Mouse (Mus musculus) sigmoid colon, adult 10 weeks (tissue): ENCODE results near the gene Tst. TPM values are rescaled to one million over a fixed set of nuclear protein-coding genes. Genes with fewer than 3 reads are reported as not detected.

Experiments
- polyA plus RNA-seq: library from polyadenylated mRNA; stranded (reverse); fragments of 350-450 nt; fragmentation: Illumina TruSeq; extraction: RNeasy Lipid Tissue Mini Kit (QIAGEN cat#74804); gene quantifications from one replicate; pipeline ENCODE4 v1.2.3, GENCODE M21; 2014; ENCODE audit warnings: low read depth, low replicate concordance

The Tst gene
- polyA plus RNA-seq: 8.8 TPM

GRCm38 (mm10) chr15:78405517-78406211 is at the start of gene Tst:
Gene Tst (minus strand): TSS chr15:78405907.

DNA sequence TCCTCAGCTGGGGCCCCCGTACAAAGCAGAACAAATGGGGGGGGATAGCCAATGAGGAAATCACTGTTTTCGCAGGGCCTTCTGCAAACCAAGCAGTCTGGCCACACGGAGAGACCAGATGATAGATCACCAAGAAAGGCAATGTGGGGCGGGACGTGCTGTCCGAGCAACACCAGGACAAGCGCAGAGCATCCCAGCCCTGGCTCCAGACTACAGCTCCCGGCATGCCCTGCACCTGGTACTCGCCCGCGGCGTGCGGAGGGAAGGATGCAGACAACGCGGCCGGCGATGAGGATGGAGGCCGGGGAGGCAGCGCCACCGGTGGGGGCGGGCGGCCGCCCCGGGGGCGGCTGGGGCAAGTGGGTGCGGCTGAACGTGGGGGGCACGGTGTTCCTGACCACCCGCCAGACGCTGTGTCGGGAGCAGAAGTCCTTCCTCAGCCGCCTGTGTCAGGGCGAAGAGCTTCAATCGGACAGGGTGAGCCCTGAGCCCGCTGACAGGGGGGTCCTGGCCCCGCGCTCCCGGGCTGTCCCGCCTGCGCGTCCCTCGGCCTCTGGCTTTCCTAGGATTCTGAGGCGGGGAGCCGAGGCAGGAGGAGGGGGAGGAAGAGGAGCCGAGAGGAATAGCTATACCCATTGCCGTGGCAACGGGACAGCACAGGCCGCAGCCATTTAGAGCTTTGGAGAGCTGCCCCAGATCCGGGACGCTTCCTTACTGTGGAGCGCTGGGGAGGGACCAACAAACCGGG is 22.9 kb upstream of the Tst start, which contains the start of gene Kctd17:
Kctd17 (plus strand) TSS at position 174 of the 748 bp plus-strand sequence.

DNA sequence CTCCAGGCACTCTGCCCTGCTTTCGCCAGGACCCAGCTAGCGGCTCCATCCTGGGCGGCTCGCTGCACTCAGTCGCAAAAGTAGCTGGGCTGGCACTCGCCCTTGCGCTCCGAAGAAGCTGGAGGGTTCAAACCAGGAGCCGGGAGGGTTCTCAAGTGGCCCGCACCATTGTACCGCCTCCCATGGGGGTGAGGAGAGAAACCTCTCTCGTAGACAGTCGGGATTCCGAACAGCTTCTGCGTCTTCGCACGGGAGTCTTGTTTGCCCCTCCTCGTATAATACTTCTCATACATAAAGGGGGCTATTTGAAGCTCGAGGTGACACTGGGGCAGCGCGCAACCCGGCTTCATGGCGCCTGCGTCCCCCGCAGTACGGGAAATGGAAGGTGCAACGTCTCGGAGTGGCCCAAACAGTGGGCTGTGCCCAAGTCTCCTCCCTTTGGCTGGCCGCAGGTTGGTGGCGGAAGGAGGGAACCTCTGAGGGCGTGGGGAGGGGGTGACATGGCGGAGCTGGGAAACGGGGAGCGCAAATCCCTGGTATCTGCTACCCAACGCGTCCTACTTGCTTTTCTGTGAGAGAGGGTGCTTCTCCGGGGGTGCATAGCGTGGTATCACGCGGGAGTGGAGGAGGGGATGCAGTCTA is 707 bp upstream of the Tst start, which contains the start of gene Mpst:
Mpst (plus strand) TSS at position 124 of the 642 bp plus-strand sequence.

DNA sequence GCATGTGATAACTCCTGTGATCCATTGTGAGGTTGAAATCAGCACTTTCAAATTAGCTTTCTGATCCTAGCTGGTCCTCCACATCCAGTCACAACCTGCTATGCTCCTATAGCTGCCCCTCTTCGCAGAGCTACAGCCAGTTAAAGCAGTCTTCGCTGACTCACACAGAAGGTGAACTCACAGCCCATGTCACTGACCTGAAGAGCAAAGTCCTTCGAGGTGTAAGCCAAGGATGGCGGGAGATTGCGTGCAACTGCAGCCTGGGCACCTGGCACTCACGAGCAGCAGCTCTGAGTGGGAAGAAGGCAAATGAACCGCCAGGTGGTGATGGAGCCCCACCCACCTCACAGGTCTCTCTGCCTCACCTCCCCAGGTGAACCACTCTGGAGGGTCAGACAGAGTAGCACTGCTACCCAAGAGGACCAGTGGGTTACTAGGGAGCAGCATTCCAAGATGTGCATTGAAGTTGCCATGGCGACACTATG is 10.2 kb downstream of the Tst start, which contains the start of gene Tex33:
Tex33 (minus strand) TSS at position 435 of the 485 bp plus-strand sequence.

Other genes starting within 250 kb of the Tst start
- 5.5 TPM for gene Ift27, start 231.8 kb downstream of the Tst start, polyA plus RNA-seq
- not detected for gene Pvalb, start 199.5 kb downstream of the Tst start, polyA plus RNA-seq
- not detected for gene Ncf4, start 161.1 kb downstream of the Tst start, polyA plus RNA-seq
- 1.7 TPM for gene Csf2rb2, start 100.2 kb downstream of the Tst start, polyA plus RNA-seq
- gene Csf2rb, start 80.2 kb downstream of the Tst start, polyA plus RNA-seq: 2.7 TPM
- gene Tex33, start 10.0 kb downstream of the Tst start, polyA plus RNA-seq: not detected
- gene Mpst, start 509 bp upstream of the Tst start, polyA plus RNA-seq: 4.1 TPM
- 5.5 TPM for gene Kctd17, start 22.7 kb upstream of the Tst start, polyA plus RNA-seq
- gene Tmprss6, start 62.7 kb upstream of the Tst start, polyA plus RNA-seq: not detected
- 0.44 TPM for gene Il2rb, start 89.4 kb upstream of the Tst start, polyA plus RNA-seq
- 15.3 TPM for gene C1qtnf6, start 125.5 kb upstream of the Tst start, polyA plus RNA-seq
- 0.16 TPM for gene Sstr3, start 138.8 kb upstream of the Tst start, polyA plus RNA-seq
- gene Rac2, start 166.9 kb upstream of the Tst start, polyA plus RNA-seq: 1.6 TPM
- gene Cyth4, start 191.1 kb upstream of the Tst start, polyA plus RNA-seq: 2.1 TPM